Mouse (Mus musculus): ENCODE data around the gene Gm3752.
"Not testable (repeated sequence)": the region's sequence is repeated elsewhere in the genome, so short reads cannot be mapped to it uniquely, and the experiment has no call there.

DNA sequence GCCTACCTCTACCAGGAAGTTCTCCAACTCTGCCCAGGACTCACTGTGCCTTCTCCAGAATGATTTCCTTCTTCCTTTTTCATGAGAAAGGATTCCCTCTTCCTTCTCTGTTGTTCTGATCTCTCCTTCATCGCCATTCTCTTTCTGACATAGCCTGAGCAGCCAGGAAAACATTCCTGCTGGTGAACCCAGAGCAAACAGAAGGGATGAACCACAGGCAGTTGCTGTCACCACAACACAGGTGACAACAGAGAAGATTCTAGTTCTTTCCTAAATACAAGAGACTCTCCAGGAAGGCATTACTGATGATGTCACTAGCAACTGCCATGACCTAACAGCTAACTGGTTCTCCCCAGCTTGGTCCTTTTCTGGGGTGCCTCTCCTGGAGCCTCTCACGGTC lies 32.7 kb downstream of the Gm3752 start, which contains the start of gene Gm3755:
- TF ChIP-seq CTCF (IDR thresholded peaks at IDR 0.05; ENCODE audit: borderline replicate concordance, insufficient read depth, low read depth, low read length); POLR2A (IDR thresholded peaks at IDR 0.05; ENCODE audit: borderline replicate concordance, insufficient read depth, low read length): not testable (repeated sequence)
